Mouse (Mus musculus) layer of hippocampus, adult 2 months (tissue): ENCODE data around the gene Mad1l1. TPM values are rescaled to one million over a fixed set of nuclear protein-coding genes. Genes with fewer than 3 reads are reported as not detected.
A peak's percentile ranks its signal among the peaks of the same experiment; 100 is the strongest.

ENCODE experiments used
- DNase-seq, 2 experiments: peaks; one replicate each; pipeline ENCODE4 v3.0.0; 2022; ENCODE audit warnings: low spot score in 2 of 2
- H3K27ac ChIP-seq: fragments of 200-600 bp; 2 replicates; pipeline ENCODE4 v1.8.1; 2022
- H3K4me3 ChIP-seq: fragments of 200-600 bp; 2 replicates; pipeline ENCODE4 v1.8.1; 2022; ENCODE audit warnings: mild to moderate bottlenecking
- CTCF ChIP-seq: fragments of 200-600 bp; conservative IDR thresholded peaks from 2 replicates; pipeline ENCODE4 v1.8.1; 2022; ENCODE audit warnings: antibody characterized with exemption, mild to moderate bottlenecking, moderate library complexity
- total RNA-seq, 2 experiments: library from RNA; stranded (reverse); gene quantifications; 2 replicates each; pipeline ENCODE4 v1.2.3; 2021

Gene Mad1l1
- total RNA-seq, 2 experiments from 2014 or later: 14.3 to 18.1 TPM

- no peak for TF ChIP-seq CTCF
- H3K27ac ChIP-seq: no peak overlapping the region
- no peak overlapping the region for H3K4me3 ChIP-seq
- DNase-seq: no peak
Observed at GRCm38 (mm10) chr5:139976584-139976983, 344.8 kb downstream of the Mad1l1 start.

- no peak overlapping the region for H3K4me3 ChIP-seq
- no peak for DNase-seq
- TF ChIP-seq CTCF: peak; percentile 65
- no peak overlapping the region for H3K27ac ChIP-seq
Observed at GRCm38 (mm10) chr5:139970186-139970631, 351.1 kb downstream of the Mad1l1 start.

DNA sequence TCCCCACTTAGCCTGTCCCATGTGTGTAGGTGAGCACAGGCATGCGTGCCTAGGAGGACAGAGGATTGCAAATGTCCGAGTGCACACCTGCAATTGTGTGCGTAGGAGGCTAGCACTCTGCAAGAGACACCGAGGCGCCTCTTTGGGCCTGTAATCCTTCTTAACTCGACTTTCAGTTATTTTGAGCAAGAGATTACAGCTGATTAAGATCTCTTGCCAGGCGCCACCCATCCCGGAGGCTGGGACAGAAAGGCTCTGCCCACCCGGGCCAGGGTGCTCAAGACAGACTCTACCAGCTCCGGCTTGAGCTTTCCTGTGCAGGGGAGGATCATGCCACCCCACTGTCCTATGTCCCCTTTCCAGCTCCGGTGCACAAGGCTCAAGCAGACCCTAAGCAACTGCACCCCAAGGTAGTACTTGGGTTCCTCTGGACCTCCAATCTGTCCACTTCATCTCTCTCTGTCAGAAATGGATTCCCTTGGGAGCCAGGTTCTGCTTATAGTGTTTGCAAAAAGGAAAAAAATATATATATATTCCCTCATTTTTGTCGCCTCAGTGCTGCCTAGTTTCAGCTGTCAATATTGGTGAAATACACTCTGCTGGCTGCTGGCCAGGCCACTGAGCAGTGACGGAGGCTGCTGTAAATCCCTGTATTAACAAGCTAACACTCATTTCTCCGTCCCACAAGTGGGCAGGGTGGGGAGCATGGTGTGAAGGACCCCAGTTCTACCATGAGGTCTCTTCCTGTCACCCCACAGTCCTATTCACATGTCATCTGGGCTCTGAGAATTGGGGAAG, 352.0 kb downstream of the Mad1l1 start:
- H3K27ac ChIP-seq: no peak overlapping the region
- no peak overlapping the region for H3K4me3 ChIP-seq
- no peak for TF ChIP-seq CTCF
- DNase-seq: no peak

DNA sequence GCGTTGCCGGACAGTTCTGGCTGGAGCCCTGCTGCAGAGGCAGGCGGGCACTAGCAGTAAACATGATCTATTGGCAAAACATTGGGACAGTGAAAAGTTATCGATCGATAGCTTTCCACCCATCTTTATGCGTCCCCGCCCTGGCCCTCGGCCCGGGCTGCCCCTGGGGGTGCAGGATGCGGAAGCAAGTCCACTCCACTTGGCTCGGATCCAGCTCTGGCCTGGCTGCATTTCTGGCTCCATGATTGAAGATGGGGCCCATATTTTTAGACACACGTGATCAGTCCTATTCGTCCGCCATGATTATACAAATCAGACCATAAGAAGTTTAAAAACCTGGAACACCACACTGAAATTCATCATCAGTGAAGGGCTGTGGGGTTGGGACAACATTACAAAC, 355.8 kb downstream of the Mad1l1 start:
- H3K27ac ChIP-seq: no peak overlapping the region
- TF ChIP-seq CTCF: no peak
- no peak for DNase-seq
- H3K4me3 ChIP-seq: no peak overlapping the region

GRCm38 (mm10) chr5:139964391-139964790, 357.0 kb downstream of the Mad1l1 start:
- Histone ChIP-seq H3K27ac (no peak overlapping the region), H3K4me3 (no peak overlapping the region)
- no peak for DNase-seq
- TF ChIP-seq CTCF: no peak

- no peak overlapping the region for H3K4me3 ChIP-seq
- no peak for TF ChIP-seq CTCF
- no peak overlapping the region for H3K27ac ChIP-seq
- DNase-seq: no peak
Observed at GRCm38 (mm10) chr5:139959741-139960140, 361.6 kb downstream of the Mad1l1 start.

Other genes starting within 250 kb of the Mad1l1 start
- gene Nudt1, start 104 bp upstream of the Mad1l1 start, total RNA-seq: 1 to 10 TPM; 3.7 to 3.8 TPM
- 10 to 100 TPM in 1 of 2 experiments, 1 to 10 TPM in 1; 9.1 to 10.0 TPM for gene Mrm2, start 10.3 kb upstream of the Mad1l1 start, total RNA-seq
- 10 to 100 TPM in 1 of 2 experiments, 1 to 10 TPM in 1; 9.8 to 12.1 TPM for gene Snx8, start 67.7 kb upstream of the Mad1l1 start, total RNA-seq
- 10 to 100 TPM; 83.9 to 86.7 TPM for gene Eif3b, start 97.8 kb upstream of the Mad1l1 start, total RNA-seq
- gene Gm4869, start 124.1 kb upstream of the Mad1l1 start, total RNA-seq: not detected
- 10 to 100 TPM; 19.5 to 22.0 TPM for gene Chst12, start 184.0 kb upstream of the Mad1l1 start, total RNA-seq
- gene Grifin, start 243.5 kb upstream of the Mad1l1 start, total RNA-seq: not detected